Mouse (Mus musculus) thymus, adult 2 months (tissue): ENCODE data around the gene Ssxb5. TPM values are rescaled to one million over a fixed set of nuclear protein-coding genes. Genes with fewer than 3 reads are reported as not detected.
A peak's percentile ranks its signal among the peaks of the same experiment; 100 is the strongest.
"Not testable (repeated sequence)": the region's sequence is repeated elsewhere in the genome, so short reads cannot be mapped to it uniquely, and the experiment has no call there.

Source experiments
- DNase-seq: peaks from one replicate; pipeline ENCODE4 v3.0.0; 2021
- H3K27ac ChIP-seq: fragments of 200-500 bp; 2 replicates; pipeline ENCODE4 v1.5.1; 2012; ENCODE audit warnings: low read length, control low read depth; ENCODE audit not compliant: control insufficient read depth, insufficient read depth
- H3K27me3 ChIP-seq: fragments of 200-500 bp; 2 replicates; pipeline ENCODE4 v1.6.1; 2012; ENCODE audit warnings: mild to moderate bottlenecking, low read length, moderate library complexity, mixed read lengths; ENCODE audit not compliant: control insufficient read depth, insufficient read depth
- H3K36me3 ChIP-seq: fragments of 200-500 bp; 2 replicates; pipeline ENCODE4 v1.6.1; 2012; ENCODE audit warnings: mild to moderate bottlenecking, low read length, moderate library complexity; ENCODE audit not compliant: control insufficient read depth, insufficient read depth
- H3K4me1 ChIP-seq: fragments of 200-500 bp; replicated peaks from 2 replicates; pipeline ENCODE4 v1.6.1; 2012; ENCODE audit warnings: low read length; ENCODE audit not compliant: control insufficient read depth, insufficient read depth
- H3K4me3 ChIP-seq: fragments of 200-500 bp; 2 replicates; pipeline ENCODE4 v1.5.1; 2012; ENCODE audit warnings: mild to moderate bottlenecking, low read length, control low read depth, moderate library complexity; ENCODE audit not compliant: control insufficient read depth, insufficient read depth
- CTCF ChIP-seq: fragments of 200-500 bp; IDR thresholded peaks from 2 replicates; pipeline ENCODE4 v1.5.1; 2012; ENCODE audit warnings: mild to moderate bottlenecking, control low read depth, low read length, moderate library complexity, borderline replicate concordance; ENCODE audit not compliant: control insufficient read depth, poor library complexity, insufficient read depth; ENCODE audit errors: extremely low read depth
- POLR2A ChIP-seq: fragments of 200-500 bp; IDR thresholded peaks from 2 replicates; pipeline ENCODE4 v1.6.1; 2012; ENCODE audit warnings: mild to moderate bottlenecking, low read length, control low read depth, moderate library complexity; ENCODE audit not compliant: control insufficient read depth, poor library complexity, insufficient read depth; ENCODE audit errors: extremely low read depth
- WGBS: fragments of 180-500 bp; shearing (Covaris S2); methylation state at CpG from one replicate; pipeline ENCODE4 v1.1.7; 2018; 5-methylcytosine and 5-hydroxymethylcytosine counted together
- polyA plus RNA-seq: library from polyadenylated mRNA; depleted of rRNA; stranded (reverse); fragments of >200 nt; gene quantifications from 2 replicates; pipeline ENCODE4 v1.2.3, GENCODE M21; 2012; rRNA removed

Gene Ssxb5
- not detected in 2 replicates for polyA plus RNA-seq

- H3K27ac ChIP-seq, H3K27me3 ChIP-seq, H3K4me3 ChIP-seq, DNase-seq, H3K4me1 ChIP-seq, H3K36me3 ChIP-seq: not testable (repeated sequence)
- WGBS = 85% methylated on average over 4 of the region's 4 CpGs
These were observed at the start of gene Ssxb5 for GRCm38 (mm10) chrX:8803391-8803790. Gene Ssxb5 (plus strand): TSS chrX:8803691.

GRCm38 (mm10) chrX:8832043-8832442 is 28.6 kb downstream of the Ssxb5 start:
- no peaks in the 10 kb centered on the region for H3K36me3 ChIP-seq
- no peaks in the 10 kb centered on the region for H3K27me3 ChIP-seq
- no peak overlapping the region for H3K27ac ChIP-seq
- TF ChIP-seq CTCF (no peak), POLR2A (no peak)
- peak; percentile 22 for DNase-seq
- no peak overlapping the region for H3K4me3 ChIP-seq
- H3K4me1 ChIP-seq = no peaks in the 10 kb centered on the region

- H3K27me3 ChIP-seq = no peaks in the 10 kb centered on the region
- WGBS = 83% methylated on average over 1 of the region's 1 CpGs
- H3K36me3 ChIP-seq = no peaks in the 10 kb centered on the region
- no peak within 1 kb of the TSS for H3K27ac ChIP-seq
- no peak within 1 kb of the TSS for H3K4me3 ChIP-seq
- DNase-seq = no peak
- H3K4me1 ChIP-seq = no peaks in the 10 kb centered on the region
- TF ChIP-seq CTCF = no peak
- no peak for TF ChIP-seq POLR2A
These were observed 40.2 kb downstream of the Ssxb5 start, which contains the start of gene Gm6592 for GRCm38 (mm10) chrX:8843694-8844093. Gene Gm6592 (plus strand): TSS chrX:8843994.

DNA sequence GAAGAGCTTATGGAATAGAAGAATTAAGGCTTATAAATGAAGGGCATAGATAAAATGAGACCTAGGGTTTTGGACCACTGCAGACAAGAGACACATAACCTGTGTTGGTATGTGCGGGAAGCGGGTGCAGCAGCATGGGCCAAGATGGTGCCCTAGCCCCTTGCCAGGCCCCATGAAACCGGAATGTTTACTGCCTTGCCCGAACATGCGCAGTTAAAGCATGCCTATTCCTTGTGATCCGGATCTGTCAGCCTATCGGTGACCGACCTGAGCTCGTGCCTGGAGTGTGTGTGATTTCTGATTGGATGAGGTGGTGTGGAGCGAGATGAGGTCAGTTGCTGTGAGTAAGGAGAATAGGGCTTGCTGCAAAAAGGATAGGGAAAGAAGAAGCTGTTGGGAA is 49.0 kb downstream of the Ssxb5 start:
- WGBS = 95% methylated on average over 10 of the region's 10 CpGs
- no peaks in the 10 kb centered on the region for H3K27me3 ChIP-seq
- H3K36me3 ChIP-seq = no peaks in the 10 kb centered on the region
- no peak for DNase-seq
- no peak overlapping the region for H3K4me3 ChIP-seq
- no peak overlapping the region for H3K27ac ChIP-seq
- no peak for TF ChIP-seq CTCF
- TF ChIP-seq POLR2A = no peak
- no peaks in the 10 kb centered on the region for H3K4me1 ChIP-seq

Other genes starting within 250 kb of the Ssxb5 start
- not detected in 2 replicates for gene Ssxb3, start 211.9 kb upstream of the Ssxb5 start, polyA plus RNA-seq
- gene Ssxb8, start 112.8 kb upstream of the Ssxb5 start, polyA plus RNA-seq = not detected in 2 replicates
- not detected in 2 replicates for gene Ssx9, start 55.3 kb upstream of the Ssxb5 start, polyA plus RNA-seq
- gene Gm6592, start 40.3 kb downstream of the Ssxb5 start, polyA plus RNA-seq = not detected in 2 replicates
- not detected in 2 replicates for gene Gm5751, start 70.6 kb downstream of the Ssxb5 start, polyA plus RNA-seq
- 0.71 and 1.1 TPM in 2 replicates for gene B630019K06Rik, start 88.7 kb downstream of the Ssxb5 start, polyA plus RNA-seq
- gene Fthl17b, start 159.3 kb downstream of the Ssxb5 start, polyA plus RNA-seq = not detected in 2 replicates
- not detected in 2 replicates for gene Fthl17c, start 172.9 kb downstream of the Ssxb5 start, polyA plus RNA-seq
- gene Fthl17d, start 183.1 kb downstream of the Ssxb5 start, polyA plus RNA-seq = not detected in 2 replicates
- not detected in 2 replicates for gene Fthl17e, start 229.8 kb downstream of the Ssxb5 start, polyA plus RNA-seq